Mouse (Mus musculus): ENCODE results near the gene Ass1. TPM values are rescaled to one million over a fixed set of nuclear protein-coding genes. Genes with fewer than 3 reads are reported as not detected.

Ass1 gene
- total RNA-seq, 1 experiment = 154 TPM

- no peak for DNase-seq (ENCODE audit: low read depth, low spot score)
- H3K36me3 ChIP-seq (ENCODE audit: control insufficient read depth, insufficient read depth, low read length, poor library complexity, severe bottlenecking) = no peaks in the 10 kb centered on the region
- H3K27ac ChIP-seq (ENCODE audit: insufficient read depth, low read depth, low read length, poor library complexity, severe bottlenecking) = no peak overlapping the region
- no peaks in the 10 kb centered on the region for H3K9me3 ChIP-seq (ENCODE audit: control insufficient read depth, insufficient read depth, low read depth, low read length)
- H3K4me3 ChIP-seq (ENCODE audit: insufficient read depth in 1 of 2, low read depth in 1 of 2, low read length in 2 of 2, poor library complexity in 1 of 2, severe bottlenecking in 1 of 2) = peak overlapping the region; percentile 27 to 54; a peak in 3 of 4 replicates
- peaks cover 16 to 39% of the 10 kb centered on the region in 2 experiments for H3K4me1 ChIP-seq (ENCODE audit: control insufficient read depth in 2 of 2, insufficient read depth in 2 of 2, low read length in 2 of 2, poor library complexity in 1 of 2)
- H3K9ac ChIP-seq (ENCODE audit: insufficient read depth, low read depth, low read length, poor library complexity, severe bottlenecking) = no peak overlapping the region
- in situ Hi-C loops (cut with MboI; ENCODE audit: low sequenced_read_pairs in 2 of 2, unreplicated experiment in 2 of 2) = no loop called here
- TF ChIP-seq HCFC1 (IDR thresholded peaks at IDR 0.05; ENCODE audit: borderline replicate concordance, insufficient read depth, low read length) = no peak
- TF ChIP-seq ZNF384 (IDR thresholded peaks at IDR 0.05; ENCODE audit: low read depth, low read length) = no peak
- TF ChIP-seq MAFK (IDR thresholded peaks at IDR 0.05; ENCODE audit: insufficient read depth, low read depth, low read length) = no peak
- no peak for TF ChIP-seq ZC3H11A (IDR thresholded peaks at IDR 0.05; ENCODE audit: borderline replicate concordance, low read depth, low read length)
- no peak for TF ChIP-seq CHD2 (IDR thresholded peaks at IDR 0.05; ENCODE audit: low read depth, low read length)
Observed at GRCm38 (mm10) chr2:31455418-31455817, 14.6 kb upstream of the Ass1 start.

GRCm38 (mm10) chr2:31458460-31458859, 11.5 kb upstream of the Ass1 start:
- in situ Hi-C loops (cut with MboI; ENCODE audit: low sequenced_read_pairs in 2 of 2, unreplicated experiment in 2 of 2) = no loop called here
- TF ChIP-seq HCFC1 (IDR thresholded peaks at IDR 0.05; ENCODE audit: borderline replicate concordance, insufficient read depth, low read length) (no peak), ZC3H11A (IDR thresholded peaks at IDR 0.05; ENCODE audit: borderline replicate concordance, low read depth, low read length) (no peak), ZNF384 (IDR thresholded peaks at IDR 0.05; ENCODE audit: low read depth, low read length) (no peak), MAFK (IDR thresholded peaks at IDR 0.05; ENCODE audit: insufficient read depth, low read depth, low read length) (no peak), CHD2 (IDR thresholded peaks at IDR 0.05; ENCODE audit: low read depth, low read length) (no peak)
- no peaks in the 10 kb centered on the region for H3K9me3 ChIP-seq (ENCODE audit: control insufficient read depth, insufficient read depth, low read depth, low read length)
- H3K27ac ChIP-seq (ENCODE audit: insufficient read depth, low read depth, low read length, poor library complexity, severe bottlenecking) = no peak overlapping the region
- no peak for DNase-seq (ENCODE audit: low read depth, low spot score)
- no peak overlapping the region for H3K9ac ChIP-seq (ENCODE audit: insufficient read depth, low read depth, low read length, poor library complexity, severe bottlenecking)
- no peaks in the 10 kb centered on the region for H3K36me3 ChIP-seq (ENCODE audit: control insufficient read depth, insufficient read depth, low read length, poor library complexity, severe bottlenecking)
- H3K4me1 ChIP-seq (ENCODE audit: control insufficient read depth in 2 of 2, insufficient read depth in 2 of 2, low read length in 2 of 2, poor library complexity in 1 of 2) = peaks cover 18 to 27% of the 10 kb centered on the region in 2 experiments
- no peak overlapping the region for H3K4me3 ChIP-seq (ENCODE audit: insufficient read depth in 1 of 2, low read depth in 1 of 2, low read length in 2 of 2, poor library complexity in 1 of 2, severe bottlenecking in 1 of 2)

GRCm38 (mm10) chr2:31458989-31459936, 10.7 kb upstream of the Ass1 start:
- H3K9ac ChIP-seq (ENCODE audit: insufficient read depth, low read depth, low read length, poor library complexity, severe bottlenecking) = peak overlapping the region; percentile 72; the same call in 1 of the 2 replicates
- peak overlapping the region; percentile 74 to 75; a peak in 3 of 4 replicates for H3K4me3 ChIP-seq (ENCODE audit: insufficient read depth in 1 of 2, low read depth in 1 of 2, low read length in 2 of 2, poor library complexity in 1 of 2, severe bottlenecking in 1 of 2)
- no peaks in the 10 kb centered on the region for H3K36me3 ChIP-seq (ENCODE audit: control insufficient read depth, insufficient read depth, low read length, poor library complexity, severe bottlenecking)
- no peak for DNase-seq (ENCODE audit: low read depth, low spot score)
- H3K27ac ChIP-seq (ENCODE audit: insufficient read depth, low read depth, low read length, poor library complexity, severe bottlenecking) = no peak overlapping the region
- no peaks in the 10 kb centered on the region for H3K9me3 ChIP-seq (ENCODE audit: control insufficient read depth, insufficient read depth, low read depth, low read length)
- in situ Hi-C loops (cut with MboI; ENCODE audit: low sequenced_read_pairs in 2 of 2, unreplicated experiment in 2 of 2) = no loop called here
- H3K4me1 ChIP-seq (ENCODE audit: control insufficient read depth in 2 of 2, insufficient read depth in 2 of 2, low read length in 2 of 2, poor library complexity in 1 of 2) = peaks cover 13 to 21% of the 10 kb centered on the region in 2 experiments
- TF ChIP-seq MAFK (IDR thresholded peaks at IDR 0.05; ENCODE audit: insufficient read depth, low read depth, low read length) = no peak
- no peak for TF ChIP-seq HCFC1 (IDR thresholded peaks at IDR 0.05; ENCODE audit: borderline replicate concordance, insufficient read depth, low read length)
- no peak for TF ChIP-seq CHD2 (IDR thresholded peaks at IDR 0.05; ENCODE audit: low read depth, low read length)
- no peak for TF ChIP-seq ZC3H11A (IDR thresholded peaks at IDR 0.05; ENCODE audit: borderline replicate concordance, low read depth, low read length)
- no peak for TF ChIP-seq ZNF384 (IDR thresholded peaks at IDR 0.05; ENCODE audit: low read depth, low read length)

GRCm38 (mm10) chr2:31460025-31460571, 9.9 kb upstream of the Ass1 start:
- Histone ChIP-seq H3K4me3 (ENCODE audit: insufficient read depth in 1 of 2, low read depth in 1 of 2, low read length in 2 of 2, poor library complexity in 1 of 2, severe bottlenecking in 1 of 2) (peak overlapping the region; percentile 74 to 75), H3K4me1 (ENCODE audit: control insufficient read depth in 2 of 2, insufficient read depth in 2 of 2, low read length in 2 of 2, poor library complexity in 1 of 2) (peaks cover 9 to 16% of the 10 kb centered on the region in 2 experiments), H3K9ac (ENCODE audit: insufficient read depth, low read depth, low read length, poor library complexity, severe bottlenecking) (peak overlapping the region; percentile 72), H3K9me3 (ENCODE audit: control insufficient read depth, insufficient read depth, low read depth, low read length) (no peaks in the 10 kb centered on the region), H3K36me3 (ENCODE audit: control insufficient read depth, insufficient read depth, low read length, poor library complexity, severe bottlenecking) (no peaks in the 10 kb centered on the region), H3K27ac (ENCODE audit: insufficient read depth, low read depth, low read length, poor library complexity, severe bottlenecking) (no peak overlapping the region)
- no peak for TF ChIP-seq ZNF384 (IDR thresholded peaks at IDR 0.05; ENCODE audit: low read depth, low read length)
- no peak for TF ChIP-seq CHD2 (IDR thresholded peaks at IDR 0.05; ENCODE audit: low read depth, low read length)
- TF ChIP-seq ZC3H11A (IDR thresholded peaks at IDR 0.05; ENCODE audit: borderline replicate concordance, low read depth, low read length) = no peak
- in situ Hi-C loops (cut with MboI; ENCODE audit: low sequenced_read_pairs in 2 of 2, unreplicated experiment in 2 of 2) = no loop called here
- no peak for DNase-seq (ENCODE audit: low read depth, low spot score)

Data from ES-E14 (cell line).